Mouse (Mus musculus): ENCODE data around the gene Tra2a.
"Not testable (repeated sequence)": the region's sequence is repeated elsewhere in the genome, so short reads cannot be mapped to it uniquely, and the experiment has no call there.

Gene Tra2a

DNA sequence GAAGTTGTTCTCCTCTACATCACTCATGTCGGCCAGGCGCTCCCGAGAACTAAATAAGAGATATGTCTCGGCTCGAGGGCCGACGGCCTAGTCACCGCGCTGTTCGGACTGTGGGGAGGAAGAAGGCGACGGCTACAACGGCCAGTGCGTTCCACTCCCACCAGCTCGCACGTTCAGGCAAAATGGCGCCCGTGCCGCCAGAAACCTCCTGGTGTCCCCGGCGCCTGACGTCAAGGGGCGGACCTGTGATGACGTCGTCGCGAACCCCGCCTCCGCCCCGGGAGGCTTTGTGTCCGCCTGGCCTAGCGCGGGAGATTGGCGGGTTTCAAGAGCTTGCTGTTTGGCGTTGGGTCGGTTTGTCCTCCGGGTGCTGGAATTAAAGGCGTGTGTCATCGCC is at the start of gene Tra2a:
Tra2a (minus strand) TSS at position 187 of the 397 bp plus-strand sequence.
- DNase-seq: peak; percentile 96

DNA sequence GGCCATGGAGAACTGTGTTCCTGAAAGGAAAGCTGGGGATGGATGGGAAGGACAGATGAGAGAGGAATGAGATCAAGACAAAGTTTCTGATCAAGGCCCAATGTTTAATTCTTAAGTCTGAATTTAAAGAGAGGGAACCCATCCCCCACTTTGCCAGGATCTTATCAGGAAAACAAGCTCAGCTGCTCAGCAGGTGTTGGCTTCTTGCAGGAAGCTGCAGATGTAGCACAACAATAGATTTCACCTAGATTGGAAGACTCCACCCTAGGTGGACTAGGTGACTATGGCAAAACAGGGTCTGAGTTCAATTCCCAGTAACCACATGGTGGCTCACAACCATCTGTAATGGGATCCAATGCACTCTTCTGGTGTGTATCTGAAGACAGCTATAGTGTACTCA is 34.5 kb upstream of the Tra2a start:
- DNase-seq: no peak

DNA sequence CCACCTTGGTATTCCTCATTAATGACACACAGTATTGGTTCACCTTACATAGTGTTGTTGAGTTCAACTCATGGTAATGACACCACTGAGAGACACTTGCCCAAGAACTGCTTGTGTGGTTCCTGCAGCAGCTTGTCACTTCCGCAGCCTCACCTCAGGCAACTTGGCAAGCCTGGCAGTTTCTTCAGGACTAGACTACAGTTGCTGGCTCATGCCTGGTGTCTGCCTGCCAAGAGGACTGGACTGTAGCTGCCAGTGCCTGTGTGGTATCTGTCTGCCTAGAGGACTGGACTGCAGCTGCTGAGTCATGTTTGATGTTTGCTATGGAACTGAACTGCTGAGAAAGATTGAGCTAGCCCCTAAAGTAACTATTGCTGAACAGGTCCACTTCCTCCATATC is 18.3 kb upstream of the Tra2a start:
- DNase-seq: no peak

DNA sequence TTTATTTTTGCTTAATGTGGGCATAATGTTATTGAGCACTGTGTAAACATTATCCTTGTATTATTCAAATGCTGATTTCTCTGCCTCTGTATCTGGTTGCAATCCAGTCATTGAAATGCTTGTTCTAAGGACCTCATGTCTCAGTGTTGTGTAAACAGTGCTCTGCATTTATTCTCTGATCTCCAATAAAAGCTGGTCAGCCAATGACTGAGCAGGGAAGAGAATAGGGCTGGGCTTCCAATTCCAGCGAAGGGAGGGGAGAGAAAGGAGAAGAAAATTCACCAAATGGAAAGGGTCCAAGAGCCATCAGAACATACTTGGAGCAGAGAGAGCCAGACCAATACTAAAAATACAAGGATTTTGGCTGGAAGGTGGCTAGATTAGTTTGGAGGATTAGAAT is 17.1 kb upstream of the Tra2a start:
- no peak for DNase-seq

DNA sequence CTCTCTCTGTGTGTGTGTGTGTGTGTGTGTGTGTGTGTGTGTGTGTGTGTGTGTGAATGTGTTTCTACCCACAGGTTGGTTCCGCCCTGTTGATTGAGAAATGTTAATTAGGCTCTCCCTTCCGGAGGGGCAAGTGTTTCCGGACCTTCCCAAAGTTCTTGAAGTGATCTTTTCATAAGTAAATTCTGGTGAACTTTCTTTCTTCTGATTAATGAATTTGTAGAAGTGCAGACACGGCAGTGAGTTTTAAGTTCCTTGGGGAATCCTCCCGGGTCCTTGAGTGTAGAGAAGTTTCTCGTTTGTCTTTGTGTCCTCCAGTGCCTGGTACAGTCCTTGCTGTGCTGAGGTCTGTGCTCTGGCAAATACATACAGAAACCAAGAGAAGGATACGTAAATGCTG is 11.5 kb upstream of the Tra2a start:
- no peak for DNase-seq

DNA sequence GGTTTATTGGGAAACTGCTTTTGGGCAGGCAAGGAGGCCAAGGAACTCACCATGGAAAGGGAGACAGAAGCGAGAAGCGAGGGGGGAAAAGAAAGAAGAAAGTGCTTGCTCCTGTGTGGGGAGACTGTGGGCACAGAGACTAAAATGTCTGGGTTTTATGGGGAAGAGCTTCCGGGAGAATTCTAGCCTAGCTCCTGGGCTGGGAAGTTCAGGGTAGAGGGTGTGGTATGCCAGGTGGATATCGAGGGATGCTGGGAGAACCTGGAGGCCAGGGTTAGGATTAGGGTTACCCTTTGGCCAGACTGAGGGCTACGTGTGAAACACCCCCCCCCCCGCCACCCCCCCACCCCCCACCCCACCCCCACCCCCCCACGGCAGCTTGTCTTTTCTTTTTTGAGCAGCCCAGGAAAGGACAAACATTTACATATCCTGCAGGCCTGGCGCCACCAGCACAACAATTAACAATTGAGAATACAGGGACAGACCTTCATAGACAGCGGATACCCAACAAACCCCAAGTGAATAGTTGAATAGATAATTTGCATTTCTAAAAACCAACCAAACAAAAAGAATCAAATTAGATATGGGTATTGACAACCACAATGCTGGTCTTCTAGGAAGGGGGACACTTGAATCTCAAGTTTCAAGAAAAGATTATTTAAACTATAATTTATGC is 10.7 kb upstream of the Tra2a start:
- DNase-seq: no peak

DNA sequence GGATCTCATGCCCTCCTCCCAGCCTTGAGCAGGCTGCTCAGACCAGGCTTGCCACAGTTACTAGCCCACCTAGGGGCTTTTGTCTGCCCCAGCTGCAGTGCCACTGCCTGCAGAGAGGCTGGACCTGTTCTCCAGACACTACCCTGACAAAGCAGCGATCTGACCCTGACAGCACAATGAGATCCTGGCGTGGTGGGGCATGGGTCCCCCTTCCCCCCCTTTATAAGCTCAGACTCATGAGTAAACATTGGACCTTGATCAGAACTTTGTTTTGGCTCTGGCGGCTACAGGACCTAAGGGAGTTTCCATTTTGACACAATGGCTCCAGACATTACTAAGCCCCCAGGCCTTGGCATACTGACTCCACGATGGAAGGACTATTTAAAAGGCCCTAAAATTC is 10.1 kb upstream of the Tra2a start:
- no peak for DNase-seq

DNA sequence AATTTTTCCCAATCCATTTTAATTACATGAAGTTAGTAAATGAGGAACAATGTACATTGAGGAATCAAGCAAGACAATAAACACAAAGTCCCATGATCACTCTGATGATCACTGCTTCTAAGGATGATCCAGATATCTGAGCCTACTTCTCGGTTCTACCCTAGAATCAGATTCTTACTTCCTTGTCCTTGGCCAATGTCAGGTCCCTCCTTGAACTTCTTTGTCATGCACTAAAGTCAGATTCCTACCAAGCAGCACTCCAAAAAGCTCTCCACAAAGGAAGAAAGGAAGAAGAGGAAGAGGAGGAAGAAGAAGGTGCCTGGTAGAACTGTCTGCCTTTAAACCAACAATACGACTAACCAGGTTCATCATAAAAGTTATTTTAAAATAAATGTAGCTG is 9.0 kb upstream of the Tra2a start:
- no peak for DNase-seq

DNA sequence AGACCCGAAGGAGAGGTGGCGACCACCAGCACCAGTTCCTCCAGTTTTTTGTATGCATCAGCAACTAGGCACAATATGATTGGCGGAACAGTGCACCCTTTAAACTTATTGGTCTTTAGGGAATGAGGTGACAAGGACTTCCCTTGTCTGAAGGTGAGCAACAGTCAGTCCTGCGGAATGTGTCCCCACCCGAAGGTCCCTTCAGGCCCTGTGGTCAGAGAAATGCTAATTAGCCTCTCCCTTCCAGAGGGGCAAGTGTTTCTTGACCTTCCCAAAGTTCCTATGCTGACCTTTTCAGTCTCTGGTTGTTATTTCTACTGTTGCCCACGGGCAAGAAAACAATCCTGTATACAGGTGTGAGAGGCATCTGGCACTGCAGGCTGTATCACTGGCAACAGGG is 8.0 kb upstream of the Tra2a start:
- no peak for DNase-seq

DNA sequence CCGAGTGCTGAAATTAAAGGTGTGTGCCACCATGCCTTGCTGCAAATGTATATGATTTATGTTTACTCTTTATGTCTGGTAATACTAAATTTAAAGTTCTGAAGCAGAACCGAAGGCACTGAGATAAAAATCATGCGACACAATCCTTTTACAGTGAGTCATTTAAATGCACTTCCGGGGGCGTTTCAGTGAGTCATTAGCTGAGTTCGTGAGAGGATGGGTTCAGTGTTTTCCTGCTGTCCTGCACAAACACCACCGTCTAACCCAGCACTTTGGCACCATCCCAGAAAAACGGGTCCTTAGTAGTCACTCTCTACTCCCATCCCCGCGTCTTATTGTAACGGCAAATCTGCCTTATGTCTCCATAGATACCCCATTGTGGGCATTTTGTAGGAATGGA is 6.1 kb upstream of the Tra2a start:
- DNase-seq: peak; percentile 17

DNA sequence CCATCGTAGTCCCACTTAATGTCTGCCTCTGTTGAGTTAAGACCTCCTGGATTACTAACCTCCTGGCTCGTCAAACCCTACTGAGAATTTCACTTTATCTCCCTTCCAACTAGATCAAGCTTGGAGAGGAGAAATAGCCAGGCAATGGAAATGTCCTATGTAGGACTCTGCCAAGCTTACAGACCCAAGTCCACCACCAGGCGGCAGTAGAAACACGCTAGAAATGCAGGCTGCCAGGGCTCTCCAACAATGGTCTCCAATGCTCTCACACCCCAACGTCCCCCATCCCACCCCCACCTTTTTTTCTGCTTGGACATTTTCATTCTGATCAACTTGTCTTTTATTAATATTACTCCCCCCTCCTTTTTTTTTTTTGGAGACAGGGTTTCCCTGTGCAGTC is 5.4 kb upstream of the Tra2a start:
- peak; percentile 58 for DNase-seq

DNA sequence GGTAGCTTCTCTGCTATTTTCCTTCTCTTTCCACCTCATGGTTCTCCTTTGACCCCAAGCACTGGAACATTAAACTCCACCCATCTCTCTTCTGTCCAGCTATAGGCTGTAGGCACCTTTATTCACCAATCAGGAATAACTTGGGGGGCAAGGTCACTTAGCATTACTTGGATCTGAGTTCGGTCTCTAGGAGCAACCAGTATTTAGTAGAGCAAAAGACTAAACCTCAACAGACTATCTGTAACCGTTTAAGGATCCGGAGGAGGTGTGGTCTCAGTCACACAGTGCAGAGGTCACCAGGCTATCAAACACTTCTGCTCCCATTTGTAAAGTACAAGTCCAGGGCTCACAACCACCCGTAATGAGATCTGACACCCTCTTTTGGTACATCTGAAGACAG is 3.9 kb upstream of the Tra2a start:
- DNase-seq: no peak

DNA sequence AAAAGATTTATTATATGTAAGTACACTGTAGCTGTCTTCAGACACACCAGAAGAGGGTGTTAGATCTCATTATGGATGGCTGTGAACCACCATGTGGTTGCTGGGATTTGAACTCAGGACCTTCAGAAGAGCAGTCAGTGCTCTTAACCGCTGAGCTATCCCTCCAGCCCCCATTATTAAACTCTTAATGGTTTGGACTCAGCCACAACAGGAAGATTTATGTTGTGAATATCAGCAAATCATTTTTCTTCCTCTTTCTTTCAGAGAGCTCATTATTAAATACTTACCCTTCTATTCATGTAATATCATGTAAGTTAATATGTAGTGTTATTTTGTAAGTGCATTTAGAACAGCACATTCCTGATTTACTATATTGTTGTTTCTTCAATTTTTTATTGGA is 1.4 kb upstream of the Tra2a start:
- not testable (repeated sequence) for DNase-seq

DNA sequence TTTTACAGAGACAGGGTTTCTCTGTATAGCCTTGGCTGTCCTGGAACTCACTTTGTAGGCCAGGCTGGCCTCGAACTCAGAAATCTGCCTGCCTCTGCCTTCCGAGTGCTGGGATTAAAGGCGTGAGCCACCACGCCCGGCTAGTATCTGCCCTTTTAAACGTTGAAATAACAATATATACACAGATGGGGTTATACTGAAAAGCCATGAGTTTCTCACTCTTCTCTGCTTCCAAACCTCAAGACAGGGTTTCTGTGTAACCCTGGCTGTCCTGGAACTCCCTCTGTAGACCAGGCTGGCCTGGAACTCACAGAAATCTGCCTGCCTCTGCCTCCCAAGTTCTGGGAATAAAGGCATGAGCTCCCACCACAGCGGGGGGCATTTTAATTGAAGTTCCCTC is 613 bp upstream of the Tra2a start:
- DNase-seq: not testable (repeated sequence)

DNA sequence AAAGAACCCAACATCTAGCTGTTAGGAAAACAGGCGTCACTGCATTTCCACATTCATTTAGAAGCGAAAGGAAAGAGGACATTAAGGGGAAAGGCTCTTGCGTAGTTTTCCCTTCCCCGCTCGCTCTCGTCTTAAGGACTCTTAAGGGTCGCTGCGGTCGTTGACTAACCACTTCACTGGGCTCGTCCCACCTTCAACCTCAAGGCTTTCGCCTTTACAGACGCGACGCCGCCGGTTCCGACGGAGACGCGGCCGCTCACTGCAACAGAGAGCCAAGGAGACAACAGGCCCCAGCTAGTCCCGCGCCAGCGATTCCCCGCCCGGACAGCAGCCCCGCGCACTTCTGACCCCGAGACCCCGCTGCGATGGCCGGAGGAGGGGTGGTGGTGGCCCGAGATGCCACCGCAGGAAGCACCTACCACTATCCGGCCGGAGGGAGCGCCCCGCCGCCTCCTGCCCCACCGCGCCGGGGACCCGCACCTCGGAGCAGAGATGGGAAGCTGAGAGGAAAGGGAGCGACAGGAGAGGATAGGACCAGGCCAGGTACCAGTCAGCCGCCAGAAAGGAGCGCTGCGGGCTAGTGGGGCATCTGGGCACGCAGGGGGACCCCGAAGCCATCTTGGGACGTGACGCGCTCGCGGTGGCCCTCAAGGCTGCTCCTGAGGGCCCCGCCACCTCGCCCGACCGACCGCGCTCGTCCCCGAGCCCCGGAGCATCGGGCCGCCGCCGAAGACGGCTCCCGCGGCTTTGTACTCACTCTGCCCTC is 569 bp downstream of the Tra2a start:
- DNase-seq: peak; percentile 29

DNA sequence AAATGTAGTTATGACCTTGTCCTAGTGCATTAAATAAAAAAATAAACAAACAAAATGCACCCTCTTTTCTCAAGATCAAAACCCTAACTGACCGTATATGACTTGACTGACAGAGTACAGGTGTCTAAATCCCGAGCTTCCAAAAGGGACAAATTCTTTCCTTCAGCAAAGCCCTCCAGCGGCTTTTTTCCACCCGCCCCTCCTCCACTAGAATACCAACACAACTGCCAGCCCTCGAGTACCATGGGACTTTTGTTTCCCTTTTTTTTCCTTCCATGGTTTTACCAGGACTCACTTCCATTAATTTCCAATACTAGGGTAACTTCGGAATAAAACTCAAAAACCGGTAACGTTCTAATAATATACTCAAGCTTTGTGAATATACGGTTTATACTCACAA is 1.4 kb downstream of the Tra2a start:
- no peak for DNase-seq

DNA sequence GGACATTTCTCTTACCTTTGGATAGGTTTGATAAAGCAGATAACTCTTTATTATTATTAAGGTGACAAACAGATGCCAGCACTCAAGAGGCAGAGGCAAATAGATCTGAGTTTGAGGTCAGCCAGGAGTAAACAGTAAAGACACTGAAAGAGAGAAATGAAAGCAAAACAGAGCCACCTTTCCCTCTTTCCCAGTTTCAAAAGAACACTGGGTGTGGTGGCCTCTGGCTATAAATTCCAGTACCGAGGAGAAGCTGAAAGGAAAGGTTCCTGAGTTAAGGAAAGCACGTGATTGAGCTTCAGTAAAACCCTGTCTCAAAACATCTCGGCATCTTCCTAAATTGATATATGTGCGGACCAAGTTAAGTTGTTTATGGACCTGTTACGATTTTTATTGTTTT is 4.1 kb downstream of the Tra2a start:
- no peak for DNase-seq

DNA sequence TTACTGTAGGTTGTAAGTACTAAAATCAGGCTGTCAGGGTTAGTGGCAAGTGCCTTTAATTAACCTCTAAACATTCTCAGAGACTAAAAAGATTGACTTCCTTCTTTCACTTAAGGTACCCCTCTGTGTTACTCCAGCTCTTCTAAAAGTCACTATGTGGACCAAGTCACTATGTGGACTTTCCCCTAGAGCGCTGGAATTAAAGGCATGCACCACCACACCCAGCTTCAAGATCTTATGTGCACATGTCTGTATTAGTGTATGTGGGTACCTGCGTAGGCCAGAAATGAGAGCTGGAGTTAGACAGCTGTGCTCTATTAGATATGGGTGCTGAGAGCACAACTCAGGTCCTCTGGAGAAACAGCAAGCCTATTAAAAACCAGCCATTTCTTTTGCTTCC is 6.0 kb downstream of the Tra2a start:
- no peak for DNase-seq

DNA sequence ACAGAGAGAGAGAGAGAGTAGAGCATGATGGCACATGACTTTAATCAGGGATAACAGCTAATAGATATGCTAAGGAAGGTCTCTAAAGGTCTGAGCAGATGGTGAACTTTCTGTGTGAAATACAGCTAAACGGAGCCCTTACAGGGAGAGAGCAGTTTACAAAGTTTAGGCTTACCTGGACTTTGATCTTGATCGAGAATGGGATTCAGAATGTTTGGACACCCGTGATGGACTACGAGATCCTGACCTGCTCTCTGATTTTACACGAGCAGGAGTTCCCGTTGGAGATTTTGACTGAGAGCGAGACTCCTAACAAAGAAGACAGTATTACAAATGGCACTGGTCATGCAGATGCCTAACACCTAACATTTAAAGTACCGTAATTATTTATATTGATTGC is 11.6 kb downstream of the Tra2a start:
- no peak for DNase-seq

DNA sequence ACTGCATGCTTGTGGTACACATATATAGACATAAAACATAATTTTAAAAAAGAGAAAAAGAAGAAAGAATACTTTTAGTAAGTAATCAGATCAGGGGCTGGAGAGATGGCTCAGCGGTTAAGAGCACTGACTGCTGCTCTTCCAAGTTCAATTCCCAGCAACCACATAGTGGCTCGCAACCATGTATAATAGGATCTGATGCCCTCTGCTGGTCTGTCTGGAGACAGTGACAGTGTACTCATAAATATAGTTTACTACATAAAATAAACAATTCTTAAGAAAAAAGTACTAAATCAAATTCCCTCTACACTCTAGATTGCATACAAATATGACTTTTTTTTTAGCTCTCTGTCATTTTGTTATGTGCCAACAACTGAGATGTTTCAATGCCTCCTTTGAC is 12.6 kb downstream of the Tra2a start:
- no peak for DNase-seq

DNA sequence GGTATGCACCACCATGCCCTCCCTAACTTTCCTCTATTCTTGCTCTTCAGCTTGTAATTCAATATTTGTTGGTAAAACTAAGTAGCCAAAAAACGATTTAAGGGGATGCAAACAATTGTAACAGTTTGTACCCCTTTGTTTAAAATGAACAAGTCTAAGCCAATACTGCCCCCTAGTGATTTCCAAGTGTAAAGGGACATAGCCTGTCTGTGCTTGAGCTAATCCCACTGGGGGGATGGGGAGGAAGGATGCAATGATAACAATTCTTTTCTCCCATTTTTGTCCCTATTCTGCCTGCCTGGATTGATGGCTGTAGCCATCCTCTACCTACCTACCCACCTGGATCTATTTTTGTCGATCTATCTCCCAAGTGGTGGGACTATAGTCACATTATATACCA is 16.6 kb downstream of the Tra2a start:
- DNase-seq: no peak

DNA sequence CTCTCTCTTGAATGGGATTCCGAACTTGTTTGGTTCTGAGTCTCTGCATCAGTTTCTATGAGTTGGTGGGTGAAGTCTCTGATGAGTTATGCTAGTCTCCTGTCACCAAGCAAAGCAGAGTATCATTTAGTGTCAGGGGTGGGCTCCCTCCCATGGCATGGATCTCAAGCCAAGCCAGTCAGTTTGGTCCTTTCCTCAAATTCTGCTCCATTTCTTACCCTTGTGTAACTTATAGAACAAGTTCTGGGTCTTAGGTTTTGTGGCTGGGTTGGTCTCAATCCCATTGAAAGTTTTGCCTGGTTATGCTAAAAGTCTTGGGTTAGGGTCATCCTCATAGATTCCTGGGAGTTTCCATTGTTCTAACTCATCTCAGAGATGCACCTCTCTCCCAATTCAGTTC is 21.5 kb downstream of the Tra2a start:
- no peak for DNase-seq

DNA sequence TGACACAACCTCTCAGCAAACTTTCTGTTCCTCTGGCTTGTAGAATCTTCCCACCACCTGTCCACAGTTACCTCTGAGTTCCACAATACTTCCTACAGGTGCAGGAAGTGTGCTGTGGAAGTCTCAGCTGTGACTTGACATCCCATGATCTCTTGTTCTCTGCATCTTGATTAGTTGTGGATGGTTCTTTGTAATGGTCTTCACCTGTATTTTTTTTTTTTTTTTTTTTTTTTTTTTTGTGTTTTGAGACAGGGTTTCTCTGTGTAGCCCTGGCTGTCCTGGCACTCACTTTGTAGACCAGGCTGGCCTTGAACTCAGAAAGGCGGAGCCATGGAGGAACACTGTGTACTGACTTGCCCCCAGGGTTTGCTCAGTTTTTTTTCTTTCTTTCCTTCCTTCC is 22.3 kb downstream of the Tra2a start:
- DNase-seq: no peak

DNA sequence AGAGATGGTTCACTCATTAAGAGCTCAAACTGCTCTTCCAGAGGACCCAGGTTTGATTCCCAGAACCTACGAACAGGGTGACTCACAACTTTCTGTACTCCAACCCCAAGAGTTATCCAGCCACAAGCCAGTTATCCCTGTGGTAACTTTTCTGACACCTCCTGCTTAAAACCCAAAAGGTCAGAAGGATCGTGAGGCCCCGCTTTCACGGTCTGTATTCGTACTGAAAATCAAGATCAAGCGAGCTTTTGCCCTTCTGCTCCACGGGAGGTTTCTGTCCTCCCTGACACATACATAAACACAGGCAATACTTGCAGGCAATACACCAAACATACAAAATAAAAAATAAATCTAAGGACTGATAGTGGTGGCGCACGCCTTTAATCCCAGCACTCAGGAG is 27.5 kb downstream of the Tra2a start:
- peak; percentile 100 for DNase-seq

DNA sequence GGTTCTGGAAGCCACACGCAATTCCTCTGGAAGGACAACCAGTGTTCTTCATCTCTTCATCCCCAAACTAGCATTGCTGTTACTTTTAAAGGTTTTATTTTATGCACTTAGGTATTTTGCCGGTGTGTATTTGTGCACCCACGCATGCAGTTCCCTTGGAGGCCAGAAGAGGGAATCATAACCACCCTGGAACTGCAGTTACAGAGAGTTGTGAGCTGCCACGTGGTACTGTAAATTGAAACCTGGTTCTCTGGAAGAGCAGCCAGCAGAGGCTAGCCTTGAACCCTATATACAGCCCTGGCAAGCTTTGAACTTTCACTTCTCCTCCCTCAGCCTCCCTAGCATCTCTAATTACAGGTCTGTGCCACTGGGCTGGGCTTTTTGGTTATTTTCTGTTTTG is 30.5 kb downstream of the Tra2a start:
- DNase-seq: no peak
